ENCODE assay signal across 27 mouse cellular contexts in genomic region chr5:107533590-107533989, GRCm38 (mm10). TPM values are rescaled to one million over a fixed set of nuclear protein-coding genes. Genes with fewer than 3 reads are reported as not detected.
DNase-seq lines count a peak whose midpoint lies in the region; ATAC-seq and TF ChIP-seq lines count a peak whose summit lies in the region.
"Had no signal": no experiment of that assay in that cellular context is flagged by ENCODE, and none has a peak within 500 bp of the region (broad histone marks: within the 10 kb centered on the region; RNA-seq: fewer than 3 reads in every experiment).

No protein-coding gene starts in this region.

- TF ChIP-seq RAD21 in MEL (IDR thresholded peaks at IDR 0.05; ENCODE audit: low read depth, low read length) = no peak

- no peak overlapping the region for H3K4me3 ChIP-seq in MEL (ENCODE audit: control insufficient read depth in 1 of 2, insufficient read depth in 1 of 2, low read depth in 2 of 2, low read length in 2 of 2)
- H3K4me3 ChIP-seq in liver, embryonic 14.5 days (ENCODE audit: insufficient read depth in 1 of 2, low read depth in 2 of 2, low read length in 2 of 2) = no peak overlapping the region
- H3K4me3 ChIP-seq in left cerebral cortex, adult 2 months = no peak overlapping the region
- H3K4me3 ChIP-seq: forebrain, embryonic 10.5 days; forebrain, embryonic 13.5 days; heart, embryonic 12.5 days; heart, embryonic 15.5 days had no signal

- WGBS in liver, embryonic 14.5 days (ENCODE audit: insufficient replicate concordance) = 9% methylated on average over 2 of the region's 2 CpGs

- H3K9me3 ChIP-seq in MEL (replicated peaks; ENCODE audit: insufficient read depth, low read length) = no peaks in the 10 kb centered on the region
- no peaks in the 10 kb centered on the region for H3K9me3 ChIP-seq in liver, embryonic 14.5 days (ENCODE audit: control insufficient read depth, low read length)
- H3K9me3 ChIP-seq: forebrain, embryonic 10.5 days; forebrain, embryonic 13.5 days; G1E; heart, embryonic 12.5 days; heart, embryonic 15.5 days had no signal

- no peaks in the 10 kb centered on the region; a peak in 1 of 4 replicates for H3K4me1 ChIP-seq in MEL (ENCODE audit: control insufficient read depth in 1 of 2, insufficient read depth in 2 of 2, low read length in 2 of 2)
- H3K4me1 ChIP-seq in liver, embryonic 14.5 days (replicated peaks; ENCODE audit: control insufficient read depth in 2 of 2, insufficient read depth in 2 of 2, low read length in 1 of 2) = peaks cover 0 to 4% of the 10 kb centered on the region in 2 experiments; a peak in 1 of 4 replicates
- H3K4me1 ChIP-seq: forebrain, embryonic 10.5 days; forebrain, embryonic 13.5 days; heart, embryonic 12.5 days; heart, embryonic 15.5 days had no signal

- intact Hi-C loops in heart, postnatal 25 days (cut with DNase I) = no loop called here
- intact Hi-C loops in left cerebral cortex, adult 2 months (cut with DNase I) = no loop called here

- peak; percentile 12 for DNase-seq in heart, adult 11 months
- DNase-seq in heart, postnatal 25 days (ENCODE audit: low spot score) = no peak
- peak; percentile 17 for DNase-seq in MEL (ENCODE audit: low read depth, low spot score)
- DNase-seq in liver, embryonic 14.5 days (ENCODE audit: low read depth in 3 of 3, low spot score in 3 of 3) = no peak
- DNase-seq in left cerebral cortex, adult 2 months (ENCODE audit: extremely low spot score in 1 of 2, low spot score in 2 of 2) = no peak
- DNase-seq in adrenal gland, postnatal 14 days = no peak
- DNase-seq: adrenal gland, adult 2 months; adrenal gland, postnatal 25 days; cerebellum, adult 18-20 months; cerebellum, adult 9-10 months; cerebellum, postnatal 14 days; gastrocnemius, postnatal 14 days; heart, adult 18-20 months; heart, postnatal 10 days; heart, postnatal 4 days had no signal

- no peak overlapping the region for H3K27ac ChIP-seq in MEL (ENCODE audit: control insufficient read depth, low read depth, low read length)
- no peak overlapping the region for H3K27ac ChIP-seq in liver, embryonic 14.5 days
- H3K27ac ChIP-seq in left cerebral cortex, adult 2 months = no peak overlapping the region
- H3K27ac ChIP-seq: forebrain, embryonic 10.5 days; forebrain, embryonic 13.5 days; heart, embryonic 15.5 days; hindbrain, embryonic 14.5 days; hindbrain, postnatal 0 days had no signal

- no peak overlapping the region for H3K4me2 ChIP-seq in liver, embryonic 14.5 days (ENCODE audit: low read depth)
- H3K4me2 ChIP-seq: forebrain, embryonic 13.5 days; heart, embryonic 12.5 days; heart, embryonic 15.5 days; hindbrain, embryonic 14.5 days had no signal

- no peak for TF ChIP-seq EP300 in MEL (IDR thresholded peaks at IDR 0.05; ENCODE audit: low read depth in 1 of 2, low read length in 2 of 2)
- TF ChIP-seq EP300 in liver, embryonic 14.5 days (IDR thresholded peaks at IDR 0.05; ENCODE audit: low read depth) = peak; percentile 49

- no peak for TF ChIP-seq CTCF in MEL (IDR thresholded peaks at IDR 0.05 in 2 of 3, conservative IDR thresholded peaks at IDR 0.05 in 1 of 3; ENCODE audit: control insufficient read depth in 1 of 3, insufficient read depth in 1 of 3, low read depth in 2 of 3, low read length in 3 of 3, poor library complexity in 1 of 3, severe bottlenecking in 1 of 3)
- TF ChIP-seq CTCF in liver, embryonic 14.5 days (IDR thresholded peaks at IDR 0.05; ENCODE audit: low read depth) = no peak
- TF ChIP-seq CTCF in left cerebral cortex, adult 2 months (IDR thresholded peaks at IDR 0.05) = no peak

- TF ChIP-seq POLR2A in MEL (IDR thresholded peaks at IDR 0.05; ENCODE audit: control insufficient read depth in 1 of 2, insufficient read depth in 1 of 2, low read depth in 1 of 2, low read length in 2 of 2, poor library complexity in 1 of 2) = no peak

- peak; percentile 37; the same call in 1 of the 2 replicates for ATAC-seq in liver, embryonic 14.5 days (ENCODE audit: insufficient read depth)
- ATAC-seq: forebrain, embryonic 13.5 days; forebrain, embryonic 16.5 days; hindbrain, postnatal 0 days; inflammation-experienced regulatory T-cells, adult 6 months had no signal

- peaks cover 0 to 2% of the 10 kb centered on the region in 2 experiments; a peak in 1 of 4 replicates for H3K36me3 ChIP-seq in MEL (ENCODE audit: control insufficient read depth in 1 of 2, insufficient read depth in 2 of 2, low read length in 2 of 2)
- H3K36me3 ChIP-seq in liver, embryonic 14.5 days (replicated peaks; ENCODE audit: control insufficient read depth, insufficient read depth, low read depth) = no peaks in the 10 kb centered on the region
- H3K36me3 ChIP-seq: forebrain, embryonic 10.5 days; G1E; heart, embryonic 12.5 days; heart, embryonic 15.5 days had no signal

- no peak overlapping the region for H3K9ac ChIP-seq in MEL (ENCODE audit: control insufficient read depth, low read depth, low read length, poor library complexity, severe bottlenecking)
- no peak overlapping the region for H3K9ac ChIP-seq in liver, embryonic 14.5 days (replicated peaks)
- H3K9ac ChIP-seq: forebrain, embryonic 13.5 days; heart, embryonic 12.5 days; heart, embryonic 15.5 days; hindbrain, embryonic 14.5 days had no signal

- no peaks in the 10 kb centered on the region for H3K79me2 ChIP-seq in MEL (ENCODE audit: control insufficient read depth, insufficient read depth, low read length, poor library complexity)

- H3K27me3 ChIP-seq in MEL (ENCODE audit: control insufficient read depth in 1 of 2, insufficient read depth in 2 of 2, low read length in 2 of 2) = no peaks in the 10 kb centered on the region
- no peaks in the 10 kb centered on the region for H3K27me3 ChIP-seq in liver, embryonic 14.5 days (ENCODE audit: control insufficient read depth, insufficient read depth, low read length)
- H3K27me3 ChIP-seq: CH12.LX; forebrain, embryonic 13.5 days; heart, embryonic 12.5 days; heart, embryonic 15.5 days had no signal

TF ChIP-seq in MEL, 35 proteins besides CTCF, POLR2A, EP300 and RAD21:
- TF ChIP-seq GATA1 (IDR thresholded peaks at IDR 0.05; ENCODE audit: low read depth, low read length) (peak; percentile 34), MAX (IDR thresholded peaks at IDR 0.05; ENCODE audit: low read length) (no peak), SMC3 (IDR thresholded peaks at IDR 0.05; ENCODE audit: low read depth, low read length) (no peak), E2F4 (IDR thresholded peaks at IDR 0.05; ENCODE audit: borderline replicate concordance, low read depth, low read length) (no peak), CHD2 (IDR thresholded peaks at IDR 0.05; ENCODE audit: low read length) (no peak), ETS1 (IDR thresholded peaks at IDR 0.05; ENCODE audit: low read depth, low read length) (no peak), MYC (IDR thresholded peaks at IDR 0.05; ENCODE audit: low read depth, low read length) (no peak)

RNA-seq across cellular contexts. Expression of gene 1700028K03Rik, which starts 0.9 kb away (rescaled TPM):
- not detected for total RNA-seq in heart, postnatal 25 days (2021)
- not detected in 2 replicates for total RNA-seq in MEL (2012; rRNA removed)
- polyA plus RNA-seq in MEL (2012; ENCODE audit: insufficient read depth in 1 of 2, insufficient read length in 2 of 2, low read depth in 1 of 2, low replicate concordance in 2 of 2, missing spikeins in 1 of 2) = not detected
- 0.01 TPM in 2 replicates for polyA plus RNA-seq in liver, embryonic 14.5 days (2012; rRNA removed)
- polyA plus RNA-seq in liver, embryonic 14.5 days (2014; fragmentation: Nextera tagmentation; extraction: Ambion mirVana) = not detected in 2 replicates
- total RNA-seq in left cerebral cortex, adult 2 months (2021) = 1 to 10 TPM in 1 of 2 experiments, under 1 TPM in 1; 0.68 to 1.3 TPM
- total RNA-seq in adrenal gland, postnatal 14 days (2021) = not detected in 2 replicates
- total RNA-seq: adrenal gland, adult 2 months; CH12.LX; gastrocnemius, postnatal 14 days; heart, adult 18-20 months; heart, postnatal 4 days had no signal
- polyA plus RNA-seq: embryonic facial prominence, embryonic 11.5 days; G1E had no signal

RNA-seq across cellular contexts. Expression of gene Gm42669, which starts 26.2 kb away (rescaled TPM):
- under 1 TPM in 1 of 2 experiments, not detected in 1; 0.08 TPM for total RNA-seq in heart, postnatal 25 days (2021)
- 0.04 TPM in 1 of 2 replicates, not detected in the other for total RNA-seq in MEL (2012; rRNA removed)
- polyA plus RNA-seq in MEL (2012; ENCODE audit: insufficient read depth in 1 of 2, insufficient read length in 2 of 2, low read depth in 1 of 2, low replicate concordance in 2 of 2, missing spikeins in 1 of 2) = under 1 TPM in 1 of 2 experiments, not detected in 1; 0.21 TPM
- 0.02 and 0.06 TPM in 2 replicates for polyA plus RNA-seq in liver, embryonic 14.5 days (2012; rRNA removed)
- polyA plus RNA-seq in liver, embryonic 14.5 days (2014; fragmentation: Nextera tagmentation; extraction: Ambion mirVana) = 0.06 TPM in 1 of 2 replicates, not detected in the other
- under 1 TPM; 0.18 to 0.42 TPM for total RNA-seq in left cerebral cortex, adult 2 months (2021)
- not detected in 2 replicates for total RNA-seq in adrenal gland, postnatal 14 days (2021)
- total RNA-seq: adrenal gland, adult 2 months; adrenal gland, postnatal 25 days; gastrocnemius, adult 18-20 months; gastrocnemius, postnatal 14 days; heart, adult 18-20 months; heart, postnatal 10 days had no signal
- polyA plus RNA-seq: adrenal gland, adult 2 months had no signal

Comparison
In these comparisons a context has a peak if more than half of its experiments do, and no peak if none do; other contexts are left out.
1. DNase-seq: peak in heart, adult 11 months (single experiment) and MEL (single experiment); none in heart, postnatal 25 days (single experiment), liver, embryonic 14.5 days (0 of 3), left cerebral cortex, adult 2 months (0 of 2) and adrenal gland, postnatal 14 days (single experiment).